Mouse (Mus musculus) G1E (cell line): ENCODE data around the gene Nfkbil1. TPM values are rescaled to one million over a fixed set of nuclear protein-coding genes. Genes with fewer than 3 reads are reported as not detected.
"Not testable (repeated sequence)": the region's sequence is repeated elsewhere in the genome, so short reads cannot be mapped to it uniquely, and the experiment has no call there.

Source experiments
- ATAC-seq: 2 replicates; pipeline ENCODE4 v1.8.0; 2016; ENCODE audit warnings: mild to moderate bottlenecking; ENCODE audit not compliant: insufficient number of reproducible peaks, poor library complexity, low FRiP score, severe bottlenecking; ENCODE audit errors: extremely low read depth
- DNase-seq: peaks from one replicate; pipeline ENCODE4 v3.0.0; 2012; ENCODE audit warnings: low spot score
- H3K27me3 ChIP-seq: 2 replicates; pipeline ENCODE4 v1.6.1; 2012; ENCODE audit warnings: mild to moderate bottlenecking, low read length, inconsistent platforms; ENCODE audit not compliant: insufficient read depth
- H3K36me3 ChIP-seq: replicated peaks from 2 replicates; pipeline ENCODE3; 2012; ENCODE audit warnings: mild to moderate bottlenecking, inconsistent platforms
- H3K4me1 ChIP-seq: 2 replicates; pipeline ENCODE4 v1.6.1; 2012; ENCODE audit warnings: low read depth, low read length, inconsistent platforms, mixed read lengths; ENCODE audit not compliant: insufficient read depth
- H3K4me3 ChIP-seq: 2 replicates; pipeline ENCODE4 v1.5.1; 2012; ENCODE audit warnings: low read depth, mild to moderate bottlenecking, inconsistent platforms, low read length, moderate library complexity, mixed read lengths
- H3K9me3 ChIP-seq: replicated peaks from 2 replicates; pipeline ENCODE4 v1.6.1; 2012; ENCODE audit warnings: inconsistent platforms
- CTCF ChIP-seq: IDR thresholded peaks from 2 replicates; pipeline ENCODE4 v1.5.1; 2012; ENCODE audit warnings: low read depth, low read length, inconsistent platforms, mixed read lengths
- GATA1 ChIP-seq: IDR thresholded peaks from 2 replicates; pipeline ENCODE4 v1.6.1; 2012; ENCODE audit warnings: borderline replicate concordance, low read length, inconsistent platforms, mixed read lengths
- GATA2 ChIP-seq: IDR thresholded peaks from 2 replicates; pipeline ENCODE4 v1.6.1; 2012; ENCODE audit warnings: low read depth, low read length, inconsistent platforms, borderline replicate concordance
- POLR2AphosphoS5 ChIP-seq: IDR thresholded peaks from 2 replicates; pipeline ENCODE4 v1.6.1; 2012; ENCODE audit warnings: low read depth, low read length, inconsistent platforms; ENCODE audit not compliant: insufficient replicate concordance
- TAL1 ChIP-seq: conservative IDR thresholded peaks from 2 replicates; pipeline ENCODE4 v1.6.1; 2012; ENCODE audit warnings: low read depth, low read length, inconsistent platforms, mixed read lengths
- polyA plus RNA-seq: library from polyadenylated mRNA; stranded (reverse); fragments of >175 nt; gene quantifications from 2 replicates; pipeline ENCODE4 v1.2.3, GENCODE M21; 2012
- total RNA-seq, 2 experiments: library from RNA; stranded (forward) in 1 of 2; stranded (reverse) in 1 of 2; fragments of 200-1000 nt in 1 of 2; fragments of >200 nt in 1 of 2; fragmentation: Nextera tagmentation in 1 of 2; gene quantifications; 2 replicates each; pipeline ENCODE4 v1.2.3; 2014 to 2017

Nfkbil1 gene
- total and polyA plus RNA-seq, 3 experiments: 8.6 to 37.3 (median 14.1) TPM

- ATAC-seq: no peak
- TF ChIP-seq CTCF: no peak
- no peak for TF ChIP-seq POLR2AphosphoS5
- no peak for TF ChIP-seq GATA2
- TF ChIP-seq GATA1: no peak
- no peak for TF ChIP-seq TAL1
- Histone ChIP-seq H3K36me3 (peaks cover 51% of the 10 kb centered on the region), H3K9me3 (no peaks in the 10 kb centered on the region), H3K4me1 (peaks cover 60% of the 10 kb centered on the region), H3K27me3 (no peaks in the 10 kb centered on the region), H3K4me3 (no peak overlapping the region)
- no peak for DNase-seq
These were observed 1.9 kb upstream of the Nfkbil1 start for GRCm38 (mm10) chr17:35237504-35237903.

- Histone ChIP-seq H3K9me3 (no peaks in the 10 kb centered on the region), H3K36me3 (peaks cover 54% of the 10 kb centered on the region), H3K4me3 (no peak overlapping the region), H3K4me1 (peaks cover 65% of the 10 kb centered on the region), H3K27me3 (no peaks in the 10 kb centered on the region)
- no peak for DNase-seq
- TF ChIP-seq POLR2AphosphoS5: no peak
- no peak for TF ChIP-seq TAL1
- no peak for TF ChIP-seq GATA2
- no peak for TF ChIP-seq CTCF
- no peak for TF ChIP-seq GATA1
- ATAC-seq: no peak
These were observed 1.4 kb upstream of the Nfkbil1 start for GRCm38 (mm10) chr17:35236996-35237395.

GRCm38 (mm10) chr17:35236390-35236746, 776 bp upstream of the Nfkbil1 start:
- peak overlapping the region; percentile 86 for H3K4me3 ChIP-seq
- ATAC-seq (peak; percentile 67), DNase-seq (peak; percentile 76)
- TF ChIP-seq GATA2 (no peak), CTCF (peak; percentile 92)
- peaks cover 60% of the 10 kb centered on the region for H3K36me3 ChIP-seq
- H3K4me1 ChIP-seq: peaks cover 71% of the 10 kb centered on the region
- no peaks in the 10 kb centered on the region for H3K27me3 ChIP-seq
- H3K9me3 ChIP-seq: no peaks in the 10 kb centered on the region

GRCm38 (mm10) chr17:35234903-35235302, 689 bp downstream of the Nfkbil1 start:
- DNase-seq: no peak
- Histone ChIP-seq H3K9me3 (no peaks in the 10 kb centered on the region), H3K4me1 (peaks cover 63% of the 10 kb centered on the region), H3K36me3 (peaks cover 69% of the 10 kb centered on the region), H3K4me3 (peak overlapping the region; percentile 86), H3K27me3 (no peaks in the 10 kb centered on the region)
- no peak for TF ChIP-seq GATA1
- TF ChIP-seq TAL1: no peak
- TF ChIP-seq CTCF: no peak
- TF ChIP-seq GATA2: no peak
- TF ChIP-seq POLR2AphosphoS5: no peak
- ATAC-seq: no peak

- peaks cover 58% of the 10 kb centered on the region for H3K4me1 ChIP-seq
- peak overlapping the region; percentile 86; the same call in 1 of the 2 replicates for H3K4me3 ChIP-seq
- not testable (repeated sequence) for ATAC-seq, H3K9me3 ChIP-seq, H3K27me3 ChIP-seq, DNase-seq
- H3K36me3 ChIP-seq: peaks cover 75% of the 10 kb centered on the region
These were observed 1.5 kb downstream of the Nfkbil1 start for GRCm38 (mm10) chr17:35234090-35234489.

GRCm38 (mm10) chr17:35233114-35233980, 2.2 kb downstream of the Nfkbil1 start, which contains the start of gene Atp6v1g2:
Gene Atp6v1g2 (plus strand): TSS chr17:35233660.
- H3K36me3 ChIP-seq: peaks cover 76% of the 10 kb centered on the region

GRCm38 (mm10) chr17:35232659-35233058, 2.9 kb downstream of the Nfkbil1 start:
- H3K27me3 ChIP-seq: no peaks in the 10 kb centered on the region
- H3K4me1 ChIP-seq: peaks cover 60% of the 10 kb centered on the region
- TF ChIP-seq CTCF (no peak), GATA2 (no peak), TAL1 (no peak), POLR2AphosphoS5 (no peak), GATA1 (no peak)
- no peak for DNase-seq
- no peak for ATAC-seq
- H3K4me3 ChIP-seq: peak overlapping the region; percentile 31; the same call in 1 of the 2 replicates
- no peaks in the 10 kb centered on the region for H3K9me3 ChIP-seq
- H3K36me3 ChIP-seq: peaks cover 76% of the 10 kb centered on the region

More at GRCm38 (mm10) chr17:35233114-35233980, 2.2 kb downstream of the Nfkbil1 start, which contains the start of gene Atp6v1g2:
- peaks cover 57% of the 10 kb centered on the region for H3K4me1 ChIP-seq
- ATAC-seq: no peak
- DNase-seq: no peak
- H3K9me3 ChIP-seq: no peaks in the 10 kb centered on the region
- H3K4me3 ChIP-seq: peak within 1 kb of the TSS; percentile 86
- TF ChIP-seq TAL1 (no peak), POLR2AphosphoS5 (no peak), CTCF (no peak), GATA2 (no peak), GATA1 (no peak)
- H3K27me3 ChIP-seq: no peaks in the 10 kb centered on the region
